Mouse (Mus musculus): Measurements from ENCODE around the gene Smarcad1.

Gene Smarcad1

GRCm38 (mm10) chr6:65056620-65057019 is 14.2 kb downstream of the Smarcad1 start:
- TF ChIP-seq GATA4 (IDR thresholded peaks at IDR 0.05; ENCODE audit: insufficient replicate concordance, low read length): no peak

- no peak for TF ChIP-seq GATA4 (IDR thresholded peaks at IDR 0.05; ENCODE audit: insufficient replicate concordance, low read length)
Measured at GRCm38 (mm10) chr6:65061049-65061448, 18.7 kb downstream of the Smarcad1 start.

- no peak for TF ChIP-seq GATA4 (IDR thresholded peaks at IDR 0.05; ENCODE audit: insufficient replicate concordance, low read length)
Measured at GRCm38 (mm10) chr6:65075201-65075600, 32.8 kb downstream of the Smarcad1 start.

DNA sequence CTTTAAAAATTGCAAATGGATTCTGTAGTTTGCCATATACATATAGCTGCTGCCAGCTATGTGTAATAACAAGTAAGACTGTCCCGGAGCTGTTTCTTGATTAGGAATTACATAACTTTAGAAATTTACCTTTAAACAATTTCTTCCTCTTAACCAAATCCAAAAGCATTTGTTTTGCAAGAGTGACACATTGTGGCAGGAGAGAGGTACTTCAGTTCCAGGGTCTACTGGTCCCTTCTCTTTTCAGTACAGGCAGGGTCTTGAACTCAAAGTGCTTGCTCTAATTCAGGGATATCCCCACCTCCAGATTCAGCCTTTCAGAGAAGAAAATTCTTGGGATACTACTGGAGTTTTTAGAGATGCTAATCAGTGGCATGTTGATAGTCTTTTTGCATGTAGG is 36.8 kb downstream of the Smarcad1 start:
- no peak for TF ChIP-seq GATA4 (IDR thresholded peaks at IDR 0.05; ENCODE audit: insufficient replicate concordance, low read length)

GRCm38 (mm10) chr6:65114902-65115301 is 72.5 kb downstream of the Smarcad1 start:
- no peak for TF ChIP-seq GATA4 (IDR thresholded peaks at IDR 0.05; ENCODE audit: insufficient replicate concordance, low read length)

- TF ChIP-seq GATA4 (IDR thresholded peaks at IDR 0.05; ENCODE audit: insufficient replicate concordance, low read length): no peak
Measured at GRCm38 (mm10) chr6:65117540-65117939, 75.2 kb downstream of the Smarcad1 start.

- TF ChIP-seq GATA4 (IDR thresholded peaks at IDR 0.05; ENCODE audit: insufficient replicate concordance, low read length): no peak
Measured at GRCm38 (mm10) chr6:65126074-65126726, 83.8 kb downstream of the Smarcad1 start.

- TF ChIP-seq GATA4 (IDR thresholded peaks at IDR 0.05; ENCODE audit: insufficient replicate concordance, low read length): no peak
Measured at GRCm38 (mm10) chr6:65132376-65132775, 90.0 kb downstream of the Smarcad1 start.

- no peak for TF ChIP-seq GATA4 (IDR thresholded peaks at IDR 0.05; ENCODE audit: insufficient replicate concordance, low read length)
Measured at GRCm38 (mm10) chr6:65137802-65138201, 95.4 kb downstream of the Smarcad1 start.

DNA sequence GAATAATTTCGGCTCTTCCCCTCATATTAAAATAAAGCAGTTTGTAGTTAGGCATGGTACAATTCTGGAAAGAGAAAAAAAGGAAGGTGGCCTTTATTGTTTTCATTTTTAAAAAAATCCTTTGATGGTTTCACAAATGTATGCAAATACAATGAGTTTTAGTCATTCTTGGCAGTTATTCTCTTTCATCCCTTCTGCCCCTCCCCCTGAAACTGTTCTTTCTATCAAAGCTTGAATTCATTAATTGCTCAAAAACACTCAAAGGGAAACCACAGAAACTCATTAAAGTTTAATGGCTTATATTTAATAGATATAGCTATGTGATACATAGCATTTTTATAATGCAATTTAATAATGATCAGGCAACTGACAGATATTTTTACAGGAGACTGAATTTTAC is 95.9 kb downstream of the Smarcad1 start:
- no peak for TF ChIP-seq GATA4 (IDR thresholded peaks at IDR 0.05; ENCODE audit: insufficient replicate concordance, low read length)

- no peak for TF ChIP-seq GATA4 (IDR thresholded peaks at IDR 0.05; ENCODE audit: insufficient replicate concordance, low read length)
Measured at GRCm38 (mm10) chr6:65140082-65140749, 97.8 kb downstream of the Smarcad1 start.

GRCm38 (mm10) chr6:65140750-65141243 is 98.4 kb downstream of the Smarcad1 start:
- no peak for TF ChIP-seq GATA4 (IDR thresholded peaks at IDR 0.05; ENCODE audit: insufficient replicate concordance, low read length)

DNA sequence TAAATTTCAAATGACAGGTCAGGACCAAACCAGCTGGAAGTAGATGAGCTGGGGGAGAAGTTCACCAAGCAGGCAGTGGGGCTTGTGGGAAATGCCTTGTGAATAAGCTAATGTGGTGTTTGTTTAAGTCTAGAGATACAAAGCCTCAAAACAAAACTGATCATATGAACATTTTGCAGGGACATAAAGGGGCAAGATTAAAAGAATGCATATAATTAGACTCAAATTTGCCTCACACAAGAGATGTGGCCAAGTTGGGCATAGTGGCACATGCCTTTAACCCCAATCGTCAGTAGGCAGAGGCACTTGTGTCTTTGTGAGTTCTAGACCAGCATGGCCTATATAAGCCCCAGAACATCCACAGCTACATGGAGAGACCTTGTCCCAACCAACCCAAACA is 99.9 kb downstream of the Smarcad1 start:
- no peak for TF ChIP-seq GATA4 (IDR thresholded peaks at IDR 0.05; ENCODE audit: insufficient replicate concordance, low read length)

GRCm38 (mm10) chr6:65144621-65145205 is 102.3 kb downstream of the Smarcad1 start, which contains the start of gene Hpgds:
Hpgds (minus strand) TSS chr6:65144908.
- no peak for TF ChIP-seq GATA4 (IDR thresholded peaks at IDR 0.05; ENCODE audit: insufficient replicate concordance, low read length)

- TF ChIP-seq GATA4 (IDR thresholded peaks at IDR 0.05; ENCODE audit: insufficient replicate concordance, low read length): no peak
Measured at GRCm38 (mm10) chr6:65146363-65146762, 104.0 kb downstream of the Smarcad1 start.

GRCm38 (mm10) chr6:65150703-65151102 is 108.3 kb downstream of the Smarcad1 start:
- TF ChIP-seq GATA4 (IDR thresholded peaks at IDR 0.05; ENCODE audit: insufficient replicate concordance, low read length): no peak
